Mouse (Mus musculus): Measurements from ENCODE around the gene Dusp13.

The Dusp13 gene

DNA sequence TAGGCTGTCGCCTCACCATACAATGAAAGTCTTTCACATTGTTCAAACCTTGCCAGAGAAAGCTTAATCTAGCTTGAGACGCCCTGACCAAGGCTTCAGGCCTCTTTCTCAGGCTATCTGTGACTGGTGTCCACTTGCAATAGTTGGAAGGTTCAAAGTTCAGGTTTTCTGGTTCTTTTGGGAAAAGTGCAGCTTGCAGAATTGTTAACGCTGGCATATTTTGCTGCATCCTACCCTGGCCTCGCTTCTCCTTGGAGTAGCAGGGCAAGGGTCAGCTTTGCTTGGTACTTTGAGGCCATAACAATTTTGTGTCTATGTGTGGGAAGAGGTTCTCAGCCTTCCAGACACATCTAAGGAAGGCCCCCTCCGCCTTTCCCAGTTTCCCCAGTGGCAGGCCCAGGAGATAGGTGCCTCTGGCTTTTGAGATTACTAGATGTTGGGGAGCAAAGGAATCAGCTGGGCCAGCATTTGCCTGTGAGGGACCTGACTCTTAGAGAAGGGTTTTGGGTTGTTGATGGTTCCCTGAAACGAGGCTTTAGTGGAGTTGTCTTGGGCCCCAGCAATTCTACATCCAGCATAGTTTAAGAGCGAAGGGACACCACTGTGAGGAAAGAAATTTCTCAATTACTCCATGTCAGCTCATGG, 54.7 kb downstream of the Dusp13 start:
- peak; percentile 50 for DNase-seq

DNA sequence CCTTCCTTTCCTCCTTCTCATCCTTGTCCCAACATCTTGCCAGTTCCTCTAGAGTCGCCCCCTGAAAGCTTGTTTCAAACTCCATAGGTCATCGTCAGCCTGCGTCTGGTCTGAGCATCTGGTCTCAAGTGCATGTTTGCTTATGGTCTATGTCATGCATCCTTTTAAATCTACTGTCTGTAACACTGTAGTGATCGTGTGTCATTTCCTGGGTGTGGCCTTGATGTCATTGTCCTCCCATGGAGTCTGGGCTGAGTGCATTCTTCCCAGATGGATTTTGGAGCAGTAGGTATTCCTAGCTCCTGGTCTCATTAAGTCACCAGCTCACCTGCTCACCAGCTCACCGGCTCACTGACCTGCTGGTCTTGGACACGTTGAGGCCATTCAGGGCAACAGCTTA, 56.0 kb downstream of the Dusp13 start:
- DNase-seq = no peak

DNA sequence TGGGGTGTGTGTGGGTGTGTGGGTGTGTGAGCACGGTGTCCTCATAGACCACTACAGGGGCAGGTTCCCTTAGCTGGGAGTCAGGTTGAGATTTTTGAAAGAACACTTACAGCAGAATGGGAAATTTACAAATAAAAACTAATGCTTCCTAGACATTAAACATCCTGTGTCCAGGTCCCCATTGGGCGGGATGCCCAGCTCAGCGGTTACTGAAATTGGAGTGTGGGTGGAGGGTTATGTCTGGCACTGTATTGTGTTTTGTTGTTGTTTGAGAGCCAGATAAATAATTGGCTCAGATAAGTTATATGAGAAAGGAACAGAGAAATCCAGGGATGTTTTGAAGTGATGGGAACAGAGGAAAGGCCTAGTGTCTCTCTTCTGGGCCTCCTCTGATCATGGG, 59.9 kb downstream of the Dusp13 start:
- DNase-seq = no peak

DNA sequence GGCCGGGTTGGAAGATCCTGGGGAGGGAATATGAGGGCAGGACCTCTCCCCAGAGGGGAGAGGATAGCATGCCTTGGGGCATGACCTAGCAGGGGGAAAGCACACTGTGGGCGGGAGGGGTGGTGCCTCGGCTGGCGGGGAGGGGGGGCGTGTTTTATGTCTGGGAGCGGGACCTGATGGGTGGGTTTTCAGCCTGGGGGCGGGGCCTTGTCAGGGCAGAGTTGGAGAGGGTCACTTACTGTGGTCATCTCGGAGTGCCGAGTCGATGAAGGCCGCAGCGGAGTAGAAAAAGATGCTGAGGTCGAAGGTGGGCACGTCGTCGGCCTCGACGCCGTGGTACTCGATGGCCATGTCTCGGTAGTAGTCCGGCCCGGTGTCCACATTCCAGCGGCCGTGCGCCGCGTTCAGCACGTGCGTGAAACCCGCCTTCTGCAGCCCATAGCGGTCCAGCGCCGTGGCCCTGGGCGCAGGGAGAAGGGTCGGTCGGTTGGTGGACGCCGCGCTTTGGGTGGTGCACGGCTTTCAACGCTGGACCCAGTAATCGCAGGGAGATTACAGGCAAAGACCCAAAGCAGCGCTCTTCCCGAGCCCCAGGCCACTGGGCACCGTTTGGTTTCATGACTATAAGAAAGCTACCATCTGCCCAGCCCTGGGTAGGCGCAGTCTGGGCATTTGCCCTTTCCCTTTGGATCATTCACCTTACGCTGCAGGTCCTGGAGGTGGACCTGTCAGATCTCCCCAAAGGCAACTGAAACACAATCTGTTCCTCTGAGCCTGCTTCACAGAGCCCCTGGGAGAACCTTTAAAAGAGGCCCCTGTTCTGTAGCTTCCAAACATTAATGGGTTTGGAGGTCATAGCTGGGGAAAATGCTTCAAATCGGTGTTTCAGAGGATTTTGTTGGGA, 64.4 kb downstream of the Dusp13 start:
- no peak for DNase-seq

DNA sequence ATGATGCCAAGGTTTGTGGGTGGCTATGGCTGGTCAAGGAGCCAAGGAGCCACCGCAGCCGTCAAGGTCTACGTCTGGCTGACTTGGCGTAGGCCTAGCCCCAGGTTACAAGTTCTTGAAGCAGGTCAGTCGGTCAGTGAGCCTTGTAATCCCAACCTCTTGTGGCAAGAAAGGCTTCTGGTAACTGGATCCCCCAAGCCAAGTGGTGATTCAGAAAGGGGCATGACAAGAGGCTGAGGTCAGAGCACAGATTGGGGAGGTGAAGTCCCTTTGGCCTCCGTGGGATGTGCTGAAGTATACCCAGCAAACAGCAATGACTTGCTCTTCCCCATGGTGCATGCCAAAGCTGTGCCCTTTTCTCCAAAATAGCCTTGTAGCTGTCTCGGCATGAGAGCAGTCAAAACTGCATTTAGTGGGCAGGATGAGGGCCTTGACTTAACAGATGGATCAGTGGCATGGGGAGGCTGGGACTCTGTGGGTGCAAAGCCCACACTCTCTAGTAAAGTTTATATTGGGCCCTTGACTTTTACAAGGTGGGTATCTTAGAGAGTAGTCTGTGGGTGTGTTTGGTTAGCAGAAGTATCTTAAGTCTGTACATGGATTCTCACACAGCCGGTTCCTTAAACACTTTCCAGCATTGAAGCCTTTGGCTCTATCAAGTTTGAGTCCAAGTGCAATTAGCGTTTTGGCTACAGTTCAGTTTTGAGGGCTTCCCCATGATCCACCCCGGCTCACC, 65.4 kb downstream of the Dusp13 start:
- DNase-seq = no peak

DNA sequence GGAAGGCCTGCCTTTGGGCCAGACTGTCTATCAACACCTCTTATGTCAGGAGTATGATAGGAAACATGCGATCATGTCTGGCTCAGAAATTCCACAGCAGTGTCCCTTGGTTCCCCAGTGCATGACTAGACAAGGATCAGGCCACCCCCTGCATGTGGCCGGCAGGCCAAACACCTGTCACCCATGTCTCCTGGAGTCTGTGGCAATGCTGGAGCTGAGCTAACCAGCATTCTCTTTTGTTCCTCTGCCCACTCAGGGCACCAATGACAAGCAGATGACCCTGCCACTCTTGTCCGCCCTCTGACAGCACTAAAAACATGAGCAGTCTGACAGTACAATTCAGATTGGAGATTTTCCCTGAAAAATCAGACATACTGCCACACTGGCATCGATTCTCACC, 67.1 kb downstream of the Dusp13 start:
- DNase-seq = no peak

All from kidney, postnatal 14 days (tissue).